8 mouse cellular contexts compared by ENCODE assay signal in genomic region chr5:127592854-127593253, GRCm38 (mm10). TPM values are rescaled to one million over a fixed set of nuclear protein-coding genes. Genes with fewer than 3 reads are reported as not detected.
DNase-seq lines count a peak whose midpoint lies in the region; ATAC-seq and TF ChIP-seq lines count a peak whose summit lies in the region.

No protein-coding gene starts in this region.

- no peaks in the 10 kb centered on the region for H3K4me1 ChIP-seq in lung, adult 2 months (ENCODE audit: control insufficient read depth, insufficient read depth, low read length)
- no peaks in the 10 kb centered on the region for H3K4me1 ChIP-seq in forebrain, embryonic 13.5 days

- H3K27ac ChIP-seq in forebrain, embryonic 13.5 days = no peak overlapping the region

- H3K9me3 ChIP-seq in forebrain, embryonic 13.5 days (replicated peaks) = no peaks in the 10 kb centered on the region

- H3K36me3 ChIP-seq in forebrain, embryonic 13.5 days (ENCODE audit: poor library complexity, severe bottlenecking) = peaks cover 62% of the 10 kb centered on the region

- H3K9ac ChIP-seq in forebrain, embryonic 13.5 days = no peak overlapping the region

- no peak for DNase-seq in frontal cortex, postnatal 25 days (ENCODE audit: low spot score in 2 of 2)
- DNase-seq in lung, adult 2 months = no peak
- no peak for DNase-seq in lung, postnatal 4 days
- peak; percentile 53 for DNase-seq in ZHBTc4 (ENCODE audit: low read depth, low spot score)
- DNase-seq in gastrocnemius, postnatal 10 days = no peak

- H3K4me2 ChIP-seq in forebrain, embryonic 13.5 days = no peak overlapping the region

- TF ChIP-seq POLR2A in lung, adult 2 months (IDR thresholded peaks at IDR 0.05; ENCODE audit: borderline replicate concordance, extremely low read depth, low read depth, low read length) = no peak

- WGBS in lung, adult 2 months = 76% methylated on average over 6 of the region's 6 CpGs
- WGBS in forebrain, embryonic 13.5 days = 78% methylated on average over 6 of the region's 6 CpGs

- no peak overlapping the region for H3K4me3 ChIP-seq in lung, adult 2 months (replicated peaks; ENCODE audit: extremely low read depth, low read depth, low read length)
- no peak overlapping the region for H3K4me3 ChIP-seq in forebrain, embryonic 13.5 days

- 0 out of 2 replicates have a peak, but pooled peaks have one; percentile 47 for ATAC-seq in frontal cortex, adult (ENCODE audit: low TSS enrichment)
- ATAC-seq in megakaryocyte, adult 5-6 weeks (ENCODE audit: poor library complexity, severe bottlenecking) = peak; percentile 33
- ATAC-seq in forebrain, embryonic 13.5 days = no peak

- H3K27me3 ChIP-seq in forebrain, embryonic 13.5 days = no peaks in the 10 kb centered on the region

- peak; percentile 42 for TF ChIP-seq CTCF in lung, adult 2 months (IDR thresholded peaks at IDR 0.05; ENCODE audit: insufficient read depth, low read length)

RNA-seq across cellular contexts. Expression of gene Glt1d1, which starts 39.2 kb away (rescaled TPM):
- polyA plus RNA-seq in lung, adult 2 months (2012; rRNA removed) = 0.51 and 0.72 TPM in 2 replicates
- 0.45 and 1.2 TPM in 2 replicates for total RNA-seq in megakaryocyte, adult 5-6 weeks (2015)
- 1.7 and 4.1 TPM in 2 replicates for total RNA-seq in megakaryocyte, adult 5-6 weeks (2017)
- 1.1 and 1.3 TPM in 2 replicates for polyA plus RNA-seq in forebrain, embryonic 13.5 days (2015; fragmentation: Nextera tagmentation; extraction: Ambion mirVana)
- under 1 TPM in 1 of 2 experiments, not detected in 1; 0.31 TPM for total RNA-seq in gastrocnemius, postnatal 10 days (2021)

RNA-seq across cellular contexts. Expression of gene Slc15a4, which starts 39.8 kb away (rescaled TPM):
- 33.7 and 42.8 TPM in 2 replicates for polyA plus RNA-seq in lung, adult 2 months (2012; rRNA removed)
- total RNA-seq in megakaryocyte, adult 5-6 weeks (2015) = 39.6 and 48.4 TPM in 2 replicates
- total RNA-seq in megakaryocyte, adult 5-6 weeks (2017) = 65.4 and 292 TPM in 2 replicates
- 21.2 and 22.4 TPM in 2 replicates for polyA plus RNA-seq in forebrain, embryonic 13.5 days (2015; fragmentation: Nextera tagmentation; extraction: Ambion mirVana)
- 10 to 100 TPM in 1 of 2 experiments, 1 to 10 TPM in 1; 7.1 to 12.2 TPM for total RNA-seq in gastrocnemius, postnatal 10 days (2021)
